Mouse (Mus musculus): ENCODE measurements around the gene Tmem52b.

GRCm38 (mm10) chr6:129503471-129503870 is 8.9 kb upstream of the Tmem52b start:
- TF ChIP-seq CTCF (IDR thresholded peaks at IDR 0.05; ENCODE audit: low read depth) (no peak), EP300 (IDR thresholded peaks at IDR 0.05; ENCODE audit: low read depth) (no peak)

Measured in liver, embryonic 14.5 days (tissue).